Comparison of ENCODE assay signal across 8 mouse cellular contexts in the genomic region with DNA sequence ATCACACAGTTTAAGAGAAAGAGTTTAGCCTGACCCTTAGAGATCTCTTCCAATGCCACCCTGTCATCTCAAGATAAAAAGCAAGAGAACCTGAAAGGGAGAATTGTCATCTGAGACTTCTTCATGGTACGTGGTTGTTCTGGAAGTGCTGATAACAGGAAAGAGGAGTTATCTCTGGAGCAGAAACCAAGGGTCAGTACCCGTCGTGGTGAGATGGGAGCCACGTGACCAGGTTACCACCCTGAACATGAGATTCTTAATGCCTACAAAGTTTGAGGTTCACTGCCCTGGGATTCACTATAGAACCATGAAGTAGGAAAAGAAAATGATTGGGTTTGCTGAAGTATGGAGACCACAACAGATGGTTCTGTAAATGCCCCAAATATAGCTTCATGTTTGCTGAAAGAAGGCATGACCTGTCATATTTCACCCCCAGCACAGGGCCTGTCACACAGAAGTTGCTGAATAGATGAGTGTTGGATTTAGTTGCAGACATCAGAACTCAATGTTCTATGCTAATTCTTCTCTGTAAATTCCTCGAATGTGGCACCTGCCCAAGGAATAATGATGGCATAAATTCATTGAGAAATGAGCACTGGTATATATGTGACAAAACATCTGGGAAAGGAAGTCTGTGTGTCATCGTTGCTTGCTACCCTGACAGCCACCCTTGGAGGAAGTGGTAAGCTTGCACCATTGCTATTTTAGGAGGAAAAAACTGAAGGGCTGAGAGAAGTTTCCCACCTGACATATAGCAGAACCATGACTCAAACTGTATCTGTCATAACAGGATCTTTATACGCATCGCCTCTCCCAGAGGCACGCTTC. TPM values are rescaled to one million over a fixed set of nuclear protein-coding genes. Genes with fewer than 3 reads are reported as not detected.
A peak's percentile ranks its signal among the peaks of the same experiment; 100 is the strongest.
DNase-seq lines count a peak whose midpoint lies in the region; ATAC-seq and TF ChIP-seq lines count a peak whose summit lies in the region.

No protein-coding gene starts in this region.

- 0 out of 2 replicates have a peak, but pooled peaks have one; percentile 10 for ATAC-seq in kidney, embryonic 16.5 days (ENCODE audit: low FRiP score, low TSS enrichment)
- ATAC-seq in intestine, embryonic 16.5 days = peak; percentile 70

- H3K9me3 ChIP-seq in kidney, embryonic 16.5 days (ENCODE audit: low read length) = no peaks in the 10 kb centered on the region
- no peaks in the 10 kb centered on the region for H3K9me3 ChIP-seq in intestine, embryonic 16.5 days (ENCODE audit: control insufficient read depth, low read length)

- TF ChIP-seq CTCF in bone marrow, adult 2 months (IDR thresholded peaks at IDR 0.05; ENCODE audit: control insufficient read depth, insufficient read depth, low read length) = no peak

- peaks cover 31% of the 10 kb centered on the region for H3K4me1 ChIP-seq in kidney, embryonic 16.5 days (ENCODE audit: insufficient read depth, low read length)
- H3K4me1 ChIP-seq in bone marrow, adult 2 months (ENCODE audit: control insufficient read depth, insufficient read depth, low read length) = peaks cover 10% of the 10 kb centered on the region; the same call in 1 of the 2 replicates
- H3K4me1 ChIP-seq in intestine, embryonic 16.5 days (ENCODE audit: control insufficient read depth, insufficient read depth, low read length) = peaks cover 2% of the 10 kb centered on the region; the same call in 1 of the 2 replicates

- H3K4me2 ChIP-seq in kidney, embryonic 16.5 days (replicated peaks; ENCODE audit: low read depth, low read length) = no peak overlapping the region
- H3K4me2 ChIP-seq in intestine, embryonic 16.5 days (ENCODE audit: low read depth, low read length) = no peak overlapping the region

- peak; percentile 18; the same call in 1 of the 2 replicates for TF ChIP-seq POLR2A in bone marrow, adult 2 months (IDR thresholded peaks at IDR 0.05; ENCODE audit: borderline replicate concordance, control insufficient read depth, low read depth, low read length)

- no peak overlapping the region for H3K9ac ChIP-seq in kidney, embryonic 16.5 days (replicated peaks; ENCODE audit: low read length)
- H3K9ac ChIP-seq in intestine, embryonic 16.5 days (ENCODE audit: low read depth, low read length) = no peak overlapping the region

- no peak for DNase-seq in kidney, postnatal 14 days
- DNase-seq in spleen, postnatal 10 days (ENCODE audit: low spot score in 2 of 2) = peak; percentile 52 to 74
- no peak for DNase-seq in retina, embryonic 14.5 days (ENCODE audit: low spot score)
- DNase-seq in right cerebral cortex, postnatal 4 days = no peak
- DNase-seq in cerebellum, postnatal 10 days = no peak

- H3K27me3 ChIP-seq in kidney, embryonic 16.5 days (ENCODE audit: insufficient read depth, low read length) = no peaks in the 10 kb centered on the region
- no peaks in the 10 kb centered on the region for H3K27me3 ChIP-seq in intestine, embryonic 16.5 days (replicated peaks; ENCODE audit: control insufficient read depth, insufficient read depth, low read length)

- peak overlapping the region; percentile 7 for H3K27ac ChIP-seq in kidney, embryonic 16.5 days (ENCODE audit: low read length)
- peak overlapping the region; percentile 42; the same call in 1 of the 2 replicates for H3K27ac ChIP-seq in bone marrow, adult 2 months (ENCODE audit: control insufficient read depth, insufficient read depth, low read depth, low read length, poor library complexity)
- H3K27ac ChIP-seq in intestine, embryonic 16.5 days (ENCODE audit: low read length) = no peak overlapping the region

- no peak overlapping the region for H3K4me3 ChIP-seq in kidney, embryonic 16.5 days (ENCODE audit: low read length)
- H3K4me3 ChIP-seq in bone marrow, adult 2 months (replicated peaks; ENCODE audit: control insufficient read depth, low read depth, low read length) = peak overlapping the region; percentile 32
- H3K4me3 ChIP-seq in intestine, embryonic 16.5 days (ENCODE audit: low read length) = no peak overlapping the region

- H3K36me3 ChIP-seq in kidney, embryonic 16.5 days (ENCODE audit: insufficient read depth, low read length) = peaks cover 11% of the 10 kb centered on the region; the same call in 1 of the 2 replicates
- H3K36me3 ChIP-seq in intestine, embryonic 16.5 days (ENCODE audit: control insufficient read depth, insufficient read depth, low read length) = no peaks in the 10 kb centered on the region

- WGBS in kidney, embryonic 16.5 days = 68% methylated on average over 9 of the region's 9 CpGs
- 7% methylated on average over 9 of the region's 9 CpGs for WGBS in bone marrow, adult 2 months
- 69% methylated on average over 9 of the region's 9 CpGs for WGBS in intestine, embryonic 16.5 days

RNA-seq across cellular contexts. Expression of a gene that starts 25.9 kb away (rescaled TPM):
- polyA plus RNA-seq in kidney, embryonic 16.5 days (2015; fragmentation: Nextera tagmentation; extraction: Ambion mirVana) = 80.5 and 89.9 TPM in 2 replicates
- 34.9 and 49.0 TPM in 2 replicates for polyA plus RNA-seq in bone marrow, adult 2 months (2011; ENCODE audit: insufficient read depth, insufficient read length, low replicate concordance, missing spikeins)
- polyA plus RNA-seq in intestine, embryonic 16.5 days (2015; fragmentation: Nextera tagmentation; extraction: Ambion mirVana) = 22.5 and 23.5 TPM in 2 replicates

Comparison
In these comparisons a context has a peak if more than half of its experiments do, and no peak if none do; other contexts are left out.
1. DNase-seq: peak in spleen, postnatal 10 days (2 of 2); none in kidney, postnatal 14 days (single experiment), retina, embryonic 14.5 days (single experiment), right cerebral cortex, postnatal 4 days (single experiment) and cerebellum, postnatal 10 days (0 of 2).